Mouse (Mus musculus): ENCODE results near the gene Tmem258.
A peak's percentile ranks its signal among the peaks of the same experiment; 100 is the strongest.
"Not testable (repeated sequence)": the region's sequence is repeated elsewhere in the genome, so short reads cannot be mapped to it uniquely, and the experiment has no call there.

The Tmem258 gene

GRCm38 (mm10) chr19:10203848-10204615 is at the start of gene Tmem258, which contains the start of gene Fen1:
Gene Tmem258 (plus strand): TSS chr19:10204014.
Gene Fen1 (minus strand): TSS chr19:10204169.
- peak; percentile 88 for DNase-seq

DNA sequence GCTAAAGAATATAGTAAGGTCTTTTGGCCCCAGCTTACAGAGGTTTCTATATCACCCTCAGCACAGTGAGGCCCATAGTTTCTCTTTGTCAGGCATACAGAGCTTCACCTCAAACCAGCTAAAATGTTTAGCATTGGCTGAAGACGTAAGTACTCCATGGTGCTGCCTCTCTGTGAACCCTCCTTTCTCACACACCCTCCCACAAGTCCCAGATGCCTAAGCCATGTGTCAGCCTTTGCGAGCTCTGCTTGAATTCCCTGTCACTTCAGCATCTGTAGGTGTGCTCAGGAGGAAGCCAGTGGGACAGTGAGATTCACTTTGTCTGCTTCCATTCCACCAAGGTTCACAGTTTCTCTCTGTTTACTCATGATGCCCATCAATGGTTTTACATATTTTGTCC is 46.1 kb upstream of the Tmem258 start:
- DNase-seq: no peak

DNA sequence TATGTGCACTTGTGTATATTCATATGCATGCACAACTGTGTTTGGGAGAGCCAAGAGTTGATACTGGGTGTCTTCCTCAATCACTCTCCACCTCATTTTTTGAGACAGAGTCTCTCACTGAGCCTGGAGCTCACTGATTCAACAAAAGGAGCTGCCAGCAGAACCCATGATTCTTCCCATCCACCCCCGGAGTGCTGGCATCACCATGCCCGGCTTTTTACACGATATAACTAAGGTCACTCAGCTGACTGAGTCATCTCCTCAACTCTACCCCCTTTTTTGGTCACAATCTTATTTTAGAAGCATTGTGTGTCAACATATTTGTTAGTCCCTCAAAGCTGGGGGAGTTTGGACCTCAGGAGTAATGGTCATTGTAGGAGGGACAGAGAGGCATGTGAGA is 39.9 kb upstream of the Tmem258 start:
- DNase-seq: no peak

DNA sequence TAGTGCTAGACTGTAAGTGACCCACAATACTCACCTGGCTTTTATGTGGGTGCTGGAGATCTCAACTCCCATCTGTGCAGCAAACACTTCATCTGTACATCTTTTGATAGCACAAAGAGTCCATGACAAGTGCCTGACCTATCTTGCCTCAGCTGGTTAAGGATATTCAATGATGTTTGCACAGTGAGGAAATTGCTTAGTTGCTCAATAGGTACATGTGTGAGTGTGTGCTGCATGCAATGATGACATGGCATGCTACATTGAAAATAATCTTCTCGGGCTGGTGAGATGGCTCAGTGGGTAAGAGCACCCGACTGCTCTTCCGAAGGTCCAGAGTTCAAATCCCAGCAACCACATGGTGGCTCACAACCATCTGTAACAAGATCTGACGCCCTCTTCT is 37.9 kb upstream of the Tmem258 start:
- not testable (repeated sequence) for DNase-seq

DNA sequence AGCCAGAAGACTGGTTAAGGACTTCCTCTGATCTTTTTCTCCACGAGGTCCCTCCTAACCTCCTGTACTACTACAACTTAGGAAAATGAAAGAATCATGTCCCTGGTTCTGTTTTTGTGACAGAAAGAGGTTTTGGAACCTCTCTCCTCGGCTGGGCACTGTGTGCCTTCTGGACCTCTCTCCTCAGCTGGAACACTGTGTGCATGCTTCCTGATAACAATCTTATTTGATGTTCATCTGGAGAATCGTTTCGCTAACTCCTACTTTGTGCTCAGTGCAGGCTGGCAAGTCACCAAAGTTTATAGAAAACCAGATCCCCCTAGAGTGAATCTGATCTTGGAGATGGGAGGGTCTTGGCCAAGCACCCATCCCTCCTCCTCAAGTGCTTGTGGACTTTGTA is 36.7 kb upstream of the Tmem258 start:
- no peak for DNase-seq

GRCm38 (mm10) chr19:10167951-10168350 is 35.9 kb upstream of the Tmem258 start:
- DNase-seq: no peak

- DNase-seq: no peak
These were observed 35.4 kb upstream of the Tmem258 start for GRCm38 (mm10) chr19:10168441-10168840.

GRCm38 (mm10) chr19:10169179-10169578 is 34.6 kb upstream of the Tmem258 start:
- DNase-seq: no peak

DNA sequence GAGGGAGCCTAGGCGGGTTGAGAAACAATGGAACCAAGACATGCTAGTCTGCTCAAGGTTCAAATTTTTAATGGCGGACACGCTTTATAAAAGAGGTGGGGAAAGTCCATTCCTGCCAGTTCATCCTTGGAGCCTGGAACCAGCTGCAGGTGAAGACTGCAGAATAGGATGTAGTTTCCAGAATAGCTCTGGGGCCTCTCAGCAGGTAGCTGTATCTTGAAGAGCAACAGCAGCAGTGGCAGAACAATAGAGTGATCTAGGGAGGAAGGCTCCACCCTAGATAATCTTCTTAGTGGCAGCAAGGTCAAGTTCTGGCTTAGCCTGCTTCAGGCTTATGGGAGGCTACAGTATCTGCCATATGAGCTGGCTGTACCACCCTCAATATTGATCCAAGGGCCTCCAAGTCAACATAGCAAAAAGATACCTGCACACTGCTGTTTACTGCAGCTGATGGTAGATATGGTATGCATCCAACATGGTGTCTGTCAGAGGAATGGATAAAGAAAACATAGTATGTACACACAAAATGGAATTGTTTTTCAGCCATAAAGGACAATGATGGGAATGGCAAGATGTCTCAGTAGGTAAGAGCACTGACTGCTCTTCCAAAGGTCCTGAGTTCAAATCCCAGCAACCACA is 34.0 kb upstream of the Tmem258 start:
- DNase-seq: not testable (repeated sequence)

DNA sequence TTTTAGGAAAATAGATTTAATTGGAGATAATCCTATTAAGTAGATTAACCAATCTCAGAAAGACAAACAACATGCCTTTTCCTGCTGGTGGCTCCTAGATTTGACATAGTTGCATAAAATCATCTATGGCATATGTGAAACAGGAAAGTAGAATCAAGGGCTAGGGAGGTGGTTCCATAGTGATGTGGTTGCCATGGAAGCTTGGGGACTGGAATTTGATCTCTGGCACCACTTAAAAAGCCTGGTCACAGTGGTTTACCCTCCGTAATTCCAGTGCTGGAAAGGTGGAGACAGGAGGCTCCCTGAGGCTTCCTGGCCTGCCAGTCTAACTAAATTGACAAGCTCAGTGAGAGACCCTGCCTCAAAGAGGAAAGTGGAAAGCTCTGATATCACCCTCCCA is 33.3 kb upstream of the Tmem258 start:
- no peak for DNase-seq

- DNase-seq: no peak
These were observed 32.5 kb upstream of the Tmem258 start for GRCm38 (mm10) chr19:10171359-10171758.

GRCm38 (mm10) chr19:10171846-10172245 is 32.0 kb upstream of the Tmem258 start:
- DNase-seq: no peak

- no peak for DNase-seq
These were observed 30.6 kb upstream of the Tmem258 start for GRCm38 (mm10) chr19:10173116-10173718.

DNA sequence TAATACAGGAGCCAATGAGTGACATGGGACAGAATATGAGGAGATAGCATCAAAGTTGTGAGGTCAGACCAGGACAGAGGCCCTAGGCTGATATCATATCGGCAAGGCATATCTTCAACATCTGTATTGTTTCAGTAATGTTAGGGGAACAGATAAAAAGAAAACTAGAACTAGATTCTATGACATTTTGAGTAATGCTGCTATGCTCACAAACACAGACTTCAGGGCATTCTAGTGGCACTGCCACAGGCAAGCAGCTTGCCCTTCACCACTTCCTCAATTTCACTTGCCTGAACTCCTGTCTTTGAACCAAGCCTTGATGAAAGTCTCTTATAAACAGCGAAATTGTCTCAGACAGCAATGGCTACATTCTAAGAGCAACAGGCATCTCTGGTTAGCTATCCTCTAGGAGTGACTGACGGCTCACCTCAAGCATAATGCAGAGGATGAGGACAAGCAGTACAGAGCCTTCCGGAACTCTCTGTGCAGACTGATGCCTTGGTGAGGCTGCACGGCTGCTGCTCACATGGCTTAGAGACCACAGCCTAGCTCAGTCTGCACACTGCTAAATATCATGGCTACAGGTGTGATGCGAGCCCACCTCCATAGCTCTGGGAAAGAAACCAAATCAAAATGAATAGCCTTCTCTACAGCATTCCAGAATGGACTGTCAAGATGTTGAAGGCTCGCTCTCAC is 29.8 kb upstream of the Tmem258 start:
- no peak for DNase-seq

GRCm38 (mm10) chr19:10174956-10175355 is 28.9 kb upstream of the Tmem258 start:
- DNase-seq: no peak

GRCm38 (mm10) chr19:10176477-10176876 is 27.3 kb upstream of the Tmem258 start:
- DNase-seq: no peak

- DNase-seq: no peak
These were observed 26.9 kb upstream of the Tmem258 start for GRCm38 (mm10) chr19:10176941-10177372.

GRCm38 (mm10) chr19:10181225-10181624 is 22.6 kb upstream of the Tmem258 start:
- DNase-seq: no peak

- DNase-seq: no peak
These were observed 21.7 kb upstream of the Tmem258 start for GRCm38 (mm10) chr19:10182142-10182541.

DNA sequence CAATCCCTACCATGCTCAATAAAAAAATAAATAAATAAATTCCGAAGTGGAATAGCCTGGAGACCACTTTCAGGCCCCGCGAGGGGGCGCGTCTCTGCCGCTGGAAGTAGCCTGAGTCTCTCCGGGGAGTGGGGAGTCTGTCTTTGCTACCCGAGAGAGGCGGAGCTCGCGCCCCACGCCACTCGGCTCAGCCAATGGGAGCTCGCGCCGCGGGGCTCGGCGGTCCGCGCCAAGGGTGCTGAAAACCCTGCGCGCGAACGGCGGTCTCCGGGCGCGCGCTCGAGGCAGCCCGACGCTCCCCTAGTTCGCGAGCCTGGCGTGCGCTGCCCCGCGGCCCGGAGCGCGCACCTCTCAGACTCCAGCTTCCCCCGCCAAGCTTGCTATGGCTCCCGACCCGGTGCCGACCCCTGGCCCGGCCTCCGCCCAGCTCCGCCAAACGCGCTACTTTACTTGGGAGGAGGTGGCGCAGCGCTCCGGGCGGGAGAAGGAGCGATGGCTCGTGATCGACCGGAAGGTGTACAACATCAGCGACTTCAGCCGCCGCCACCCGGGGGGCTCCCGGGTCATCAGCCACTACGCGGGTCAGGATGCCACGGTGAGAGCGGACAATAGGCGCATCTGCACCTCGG is 21.0 kb upstream of the Tmem258 start, which contains the start of gene Fads1:
Fads1 (plus strand) TSS at position 219 of the 629 bp plus-strand sequence.
- DNase-seq: peak; percentile 94

DNA sequence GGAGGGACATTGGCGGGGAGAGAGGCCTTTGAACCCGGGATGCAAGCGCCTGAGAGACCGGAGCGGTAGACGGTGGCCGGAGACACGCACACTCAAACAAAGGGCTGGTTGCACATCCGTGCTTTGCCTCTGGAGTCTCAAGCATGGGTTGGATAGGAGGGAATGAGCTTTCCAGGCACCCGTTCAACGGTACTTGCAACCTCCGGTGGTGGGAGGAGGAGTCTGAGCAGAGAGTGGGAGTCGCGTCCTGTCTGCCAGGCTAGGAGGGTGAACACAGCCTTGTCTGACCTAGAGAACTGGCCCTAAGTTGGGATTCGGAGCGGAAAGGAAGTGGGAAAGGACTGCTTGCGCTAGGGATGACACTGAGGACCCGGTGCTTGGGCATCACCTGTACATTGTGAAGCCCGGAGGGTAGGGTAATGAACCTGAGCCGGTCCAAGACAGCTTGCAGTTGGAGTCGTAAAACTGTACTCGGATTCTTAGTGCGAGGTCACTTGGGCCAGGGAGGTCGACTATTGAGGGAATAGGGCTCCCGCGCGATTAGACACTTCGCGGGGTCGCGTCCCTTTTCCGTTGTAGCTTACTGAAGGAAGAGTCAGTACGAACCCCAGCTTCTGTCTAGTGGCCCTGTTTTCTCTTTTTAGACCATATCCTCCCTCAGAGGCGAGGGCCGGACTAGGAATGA is 20.4 kb upstream of the Tmem258 start:
- DNase-seq: peak; percentile 64

GRCm38 (mm10) chr19:10184096-10184495 is 19.7 kb upstream of the Tmem258 start:
- no peak for DNase-seq
